Mouse (Mus musculus): ENCODE measurements at regions not wholly inside any gene's neighbourhood (a gene's known extent, or its start where the extent isn't known, plus 50 kb on each side); places are given as distances from the start of the nearest gene placed in this dataset.

- DNase-seq (ENCODE audit: low spot score), result no peak
Measured at GRCm38 (mm10) chr11:64138934-64139333, 59.7 kb upstream of the Cox10 start.

GRCm38 (mm10) chr11:64135766-64136165 is 56.5 kb upstream of the Cox10 start:
- DNase-seq (ENCODE audit: low spot score), result no peak

GRCm38 (mm10) chr11:64135308-64135591 is 56.0 kb upstream of the Cox10 start:
- DNase-seq (ENCODE audit: low spot score), result no peak

GRCm38 (mm10) chr11:64134571-64135307 is 55.5 kb upstream of the Cox10 start:
- DNase-seq (ENCODE audit: low spot score), result no peak
